Mouse (Mus musculus) kidney, postnatal 0 days (tissue): ENCODE results near the gene Notch2. TPM values are rescaled to one million over a fixed set of nuclear protein-coding genes. Genes with fewer than 3 reads are reported as not detected.

Source experiments
- ATAC-seq: fragments of 200-750 bp; cut with Nextera tagmentation; replicated peaks from 2 replicates; pipeline ENCODE4 v1.8.0; 2017; ENCODE audit warnings: low read depth, moderate number of reproducible peaks, moderate TSS enrichment, moderate library complexity; ENCODE audit not compliant: low FRiP score
- DNase-seq: peaks from one replicate; pipeline ENCODE4 v3.0.0-alpha.2; 2016; ENCODE audit warnings: low spot score
- H3K27ac ChIP-seq: fragments of 300-500 bp; sonication (generic); 2 replicates; pipeline ENCODE4 v1.5.1; 2014; ENCODE audit warnings: mild to moderate bottlenecking
- H3K27me3 ChIP-seq: fragments of 300-500 bp; sonication (generic); 2 replicates; pipeline ENCODE4 v1.6.1; 2014; ENCODE audit warnings: low read length, mixed read lengths; ENCODE audit not compliant: insufficient read depth
- H3K36me3 ChIP-seq: fragments of 300-500 bp; sonication (generic); 2 replicates; pipeline ENCODE4 v1.6.1; 2014; ENCODE audit warnings: low read length, mixed read lengths; ENCODE audit not compliant: insufficient read depth
- H3K4me1 ChIP-seq: fragments of 300-500 bp; sonication (generic); replicated peaks from 2 replicates; pipeline ENCODE4 v1.6.1; 2014; ENCODE audit warnings: antibody characterized with exemption, low read length, mixed read lengths; ENCODE audit not compliant: insufficient read depth
- H3K4me2 ChIP-seq: fragments of 300-500 bp; sonication (generic); 2 replicates; pipeline ENCODE4 v1.6.1; 2014; ENCODE audit warnings: mild to moderate bottlenecking, low read length, moderate library complexity, mixed read lengths
- H3K4me3 ChIP-seq: fragments of 300-500 bp; sonication (generic); replicated peaks from 2 replicates; pipeline ENCODE4 v1.5.1; 2014; ENCODE audit warnings: low read depth, low read length
- H3K9ac ChIP-seq: fragments of 300-500 bp; sonication (generic); 2 replicates; pipeline ENCODE4 v1.6.1; 2014; ENCODE audit warnings: low read depth, low read length
- H3K9me3 ChIP-seq: fragments of 300-500 bp; sonication (generic); replicated peaks from 2 replicates; pipeline ENCODE4 v1.6.1; 2016; ENCODE audit warnings: low read length, inconsistent platforms, mixed read lengths
- CTCF ChIP-seq: IDR thresholded peaks from 2 replicates; pipeline ENCODE4 v1.5.1; 2016; ENCODE audit warnings: antibody characterized with exemption, low read depth, mild to moderate bottlenecking, moderate library complexity
- WGBS: fragments of 180-500 bp; shearing (Covaris S2); extraction: QIAGEN DNeasy Blood & Tissue Kit; methylation state at CpG from one replicate; pipeline ENCODE4 v1.1.7; 2014; 5-methylcytosine and 5-hydroxymethylcytosine counted together
- polyA plus RNA-seq: library from polyadenylated mRNA; unstranded; fragments of >200 nt; fragmentation: Nextera tagmentation; extraction: Ambion mirVana; gene quantifications from 2 replicates; pipeline ENCODE4 v1.2.1, GENCODE M21; 2015

Notch2 gene
- polyA plus RNA-seq, 1 experiment from 2014 or later: 25.2 TPM

- DNase-seq (no peak), ATAC-seq (peak; percentile 66)
- Histone ChIP-seq H3K4me2 (no peak overlapping the region), H3K4me3 (no peak overlapping the region), H3K9me3 (no peaks in the 10 kb centered on the region), H3K4me1 (peaks cover 17% of the 10 kb centered on the region; the same call in 1 of the 2 replicates), H3K27ac (0 out of 2 replicates have a peak overlapping the region, but pooled peaks have one; percentile 8), H3K27me3 (no peaks in the 10 kb centered on the region), H3K36me3 (no peaks in the 10 kb centered on the region), H3K9ac (no peak overlapping the region)
- no peak for TF ChIP-seq CTCF
- WGBS: 34% methylated on average over 5 of the region's 5 CpGs
Measured at GRCm38 (mm10) chr3:97972200-97972599, 41.1 kb upstream of the Notch2 start.

DNA sequence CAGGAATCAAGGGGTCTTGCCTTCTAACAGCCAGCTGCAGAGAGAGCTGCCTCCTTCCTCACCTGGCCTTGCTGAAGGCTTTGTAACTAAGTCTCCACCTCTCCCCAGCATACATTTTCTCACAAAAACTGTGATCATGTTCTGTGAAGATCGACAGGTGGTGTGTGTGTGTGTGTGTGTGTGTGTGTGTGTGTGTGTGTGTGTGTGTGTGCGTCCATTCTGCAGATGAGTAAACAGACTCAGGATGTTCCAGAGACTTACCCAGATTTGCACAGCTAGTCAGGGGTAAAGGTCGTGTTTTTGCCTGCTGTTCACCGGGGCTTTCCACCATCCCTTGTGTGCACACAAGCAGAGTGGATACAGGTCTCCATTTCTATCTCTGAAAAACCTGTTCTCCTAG is 40.6 kb upstream of the Notch2 start:
- H3K4me3 ChIP-seq: no peak overlapping the region
- 0 out of 2 replicates have a peak overlapping the region, but pooled peaks have one; percentile 8 for H3K27ac ChIP-seq
- peaks cover 17% of the 10 kb centered on the region; the same call in 1 of the 2 replicates for H3K4me1 ChIP-seq
- H3K4me2 ChIP-seq: no peak overlapping the region
- H3K9ac ChIP-seq: no peak overlapping the region
- DNase-seq (no peak), ATAC-seq (no peak; the same call in 1 of the 2 replicates)
- H3K9me3 ChIP-seq: no peaks in the 10 kb centered on the region
- no peak for TF ChIP-seq CTCF
- H3K36me3 ChIP-seq: no peaks in the 10 kb centered on the region
- no peaks in the 10 kb centered on the region for H3K27me3 ChIP-seq
- 56% methylated on average over 4 of the region's 4 CpGs for WGBS

GRCm38 (mm10) chr3:97973306-97973705 is 40.0 kb upstream of the Notch2 start:
- no peak for TF ChIP-seq CTCF
- WGBS: 20% methylated on average over 2 of the region's 2 CpGs
- Histone ChIP-seq H3K4me3 (no peak overlapping the region), H3K27me3 (no peaks in the 10 kb centered on the region), H3K36me3 (no peaks in the 10 kb centered on the region), H3K27ac (no peak overlapping the region), H3K9ac (no peak overlapping the region), H3K4me2 (no peak overlapping the region), H3K9me3 (no peaks in the 10 kb centered on the region), H3K4me1 (peaks cover 17% of the 10 kb centered on the region; the same call in 1 of the 2 replicates)
- DNase-seq: no peak
- ATAC-seq: no peak

- DNase-seq (no peak), ATAC-seq (no peak)
- H3K4me3 ChIP-seq: no peak overlapping the region
- H3K9me3 ChIP-seq: no peaks in the 10 kb centered on the region
- H3K27me3 ChIP-seq: no peaks in the 10 kb centered on the region
- 56% methylated on average over 6 of the region's 6 CpGs for WGBS
- peaks cover 17% of the 10 kb centered on the region; the same call in 1 of the 2 replicates for H3K4me1 ChIP-seq
- H3K4me2 ChIP-seq: no peak overlapping the region
- no peak for TF ChIP-seq CTCF
- no peaks in the 10 kb centered on the region for H3K36me3 ChIP-seq
- no peak overlapping the region for H3K27ac ChIP-seq
- no peak overlapping the region for H3K9ac ChIP-seq
Measured at GRCm38 (mm10) chr3:97974197-97974770, 39.0 kb upstream of the Notch2 start.

DNA sequence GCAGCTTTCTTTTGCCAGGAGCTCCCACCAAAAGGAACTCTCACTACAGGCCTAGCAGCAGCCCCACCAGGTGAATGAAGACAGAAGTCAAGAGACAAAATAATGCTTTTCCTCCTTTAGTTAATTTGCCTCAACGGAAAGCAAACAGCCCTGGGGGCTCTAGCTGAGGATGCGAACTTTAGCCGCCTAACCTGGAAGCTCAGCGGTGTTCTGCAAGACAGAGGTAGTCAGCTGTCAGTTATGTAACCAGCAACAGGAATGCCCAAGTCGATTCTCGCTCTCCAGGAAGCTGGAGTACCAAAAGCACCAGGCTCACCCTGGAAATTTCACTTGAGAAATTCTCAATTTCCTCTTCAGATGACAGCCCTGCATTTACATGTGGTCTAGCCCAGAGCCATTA is 36.6 kb upstream of the Notch2 start:
- no peak for DNase-seq
- WGBS: 67% methylated on average over 6 of the region's 6 CpGs
- H3K4me1 ChIP-seq: peaks cover 8% of the 10 kb centered on the region; the same call in 1 of the 2 replicates
- H3K9me3 ChIP-seq: no peaks in the 10 kb centered on the region
- no peak overlapping the region for H3K9ac ChIP-seq
- no peak for TF ChIP-seq CTCF
- no peaks in the 10 kb centered on the region for H3K36me3 ChIP-seq
- ATAC-seq: no peak
- H3K27ac ChIP-seq: no peak overlapping the region
- H3K4me3 ChIP-seq: no peak overlapping the region
- H3K27me3 ChIP-seq: no peaks in the 10 kb centered on the region
- no peak overlapping the region for H3K4me2 ChIP-seq

DNA sequence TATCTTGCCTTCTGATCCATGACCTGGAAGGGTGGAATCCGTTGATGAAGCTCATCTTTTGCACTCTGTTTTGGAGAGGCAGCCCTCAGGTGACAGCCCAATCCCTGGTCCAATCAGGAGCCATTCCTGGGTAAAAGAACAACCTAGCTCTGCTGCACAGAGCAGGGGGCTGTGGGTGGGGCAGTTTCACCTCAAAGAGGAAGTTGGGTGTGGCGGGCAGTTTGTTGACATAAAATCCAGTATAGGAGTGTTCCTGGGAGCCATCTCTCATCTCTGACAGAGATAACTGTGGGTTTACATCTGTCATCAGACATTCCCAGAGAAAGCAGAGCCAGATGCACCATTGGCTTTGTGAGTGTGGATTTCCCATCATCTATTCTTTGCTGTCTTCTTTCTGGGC is 34.6 kb upstream of the Notch2 start:
- Histone ChIP-seq H3K9ac (no peak overlapping the region), H3K27me3 (no peaks in the 10 kb centered on the region), H3K9me3 (no peaks in the 10 kb centered on the region), H3K27ac (no peak overlapping the region), H3K4me3 (no peak overlapping the region), H3K36me3 (no peaks in the 10 kb centered on the region), H3K4me2 (no peak overlapping the region), H3K4me1 (no peaks in the 10 kb centered on the region)
- DNase-seq: no peak
- WGBS: 72% methylated on average over 2 of the region's 2 CpGs
- no peak for ATAC-seq
- TF ChIP-seq CTCF: no peak
